Mouse (Mus musculus): Measurements from ENCODE around the gene Tcl1b2. TPM values are rescaled to one million over a fixed set of nuclear protein-coding genes. Genes with fewer than 3 reads are reported as not detected.

The Tcl1b2 gene
- not detected in 2 replicates for polyA plus RNA-seq (2016; fragmentation: Nextera tagmentation; extraction: Ambion mirVana)

- Histone ChIP-seq H3K4me2 (no peak within 1 kb of the TSS), H3K9ac (no peak within 1 kb of the TSS), H3K4me3 (no peak within 1 kb of the TSS), H3K4me1 (no peaks in the 10 kb centered on the region), H3K27ac (no peak within 1 kb of the TSS), H3K9me3 (replicated peaks) (no peaks in the 10 kb centered on the region), H3K27me3 (replicated peaks) (no peaks in the 10 kb centered on the region), H3K36me3 (no peaks in the 10 kb centered on the region)
- ATAC-seq, result no peak
- WGBS (ENCODE audit: insufficient replicate concordance), result 39% methylated on average over 3 of the region's 3 CpGs
Measured at GRCm38 (mm10) chr12:105145714-105146113, at the start of gene Tcl1b2. TSS of gene Tcl1b2 (plus strand) at chr12:105146014.

DNA sequence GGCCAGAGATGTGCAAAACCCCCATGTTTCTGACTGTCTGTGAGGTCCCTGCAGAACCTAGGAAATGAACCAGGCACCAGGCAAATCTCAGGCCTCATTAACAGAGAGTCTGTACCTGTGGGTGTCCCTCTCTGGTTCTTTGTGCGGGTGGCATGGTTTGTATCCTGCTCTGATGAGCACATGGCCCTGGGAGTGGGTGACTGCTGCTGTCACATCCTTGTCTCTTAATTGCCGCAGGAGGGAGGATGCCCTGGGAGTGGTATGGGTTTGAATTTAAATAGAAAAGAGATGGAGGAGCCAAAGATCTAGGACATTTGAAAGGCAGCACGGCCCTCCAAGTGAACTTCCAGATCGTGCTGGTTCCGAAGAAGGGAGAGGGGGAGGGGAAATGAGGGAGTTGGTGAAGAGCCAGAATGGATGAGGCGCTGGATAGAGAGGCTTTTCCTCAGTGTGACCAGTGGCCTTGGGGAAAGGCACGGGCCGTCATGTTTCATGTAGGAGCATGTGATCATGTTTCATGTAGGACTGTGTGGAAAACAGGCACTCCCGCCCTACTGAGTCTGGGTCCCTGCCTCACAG lies 46.3 kb upstream of the Tcl1b2 start:
- H3K9ac ChIP-seq, result no peak overlapping the region
- H3K4me1 ChIP-seq, result no peaks in the 10 kb centered on the region
- no peak overlapping the region for H3K4me3 ChIP-seq
- peaks cover 18% of the 10 kb centered on the region for H3K27me3 ChIP-seq (replicated peaks)
- no peak overlapping the region for H3K27ac ChIP-seq
- H3K9me3 ChIP-seq (replicated peaks), result no peaks in the 10 kb centered on the region
- H3K36me3 ChIP-seq, result no peaks in the 10 kb centered on the region
- ATAC-seq, result no peak
- H3K4me2 ChIP-seq, result no peak overlapping the region
- WGBS (ENCODE audit: insufficient replicate concordance), result 52% methylated on average over 9 of the region's 9 CpGs

GRCm38 (mm10) chr12:105102901-105103300 lies 42.9 kb upstream of the Tcl1b2 start:
- H3K9me3 ChIP-seq (replicated peaks), result no peaks in the 10 kb centered on the region
- WGBS (ENCODE audit: insufficient replicate concordance), result 48% methylated on average over 8 of the region's 8 CpGs

GRCm38 (mm10) chr12:105104036-105104435 lies 41.8 kb upstream of the Tcl1b2 start:
- Histone ChIP-seq H3K4me2 (no peak overlapping the region), H3K36me3 (no peaks in the 10 kb centered on the region), H3K4me3 (no peak overlapping the region), H3K27me3 (replicated peaks) (peaks cover 23% of the 10 kb centered on the region; the same call in 1 of the 2 replicates), H3K4me1 (no peaks in the 10 kb centered on the region), H3K9ac (no peak overlapping the region), H3K27ac (no peak overlapping the region), H3K9me3 (replicated peaks) (no peaks in the 10 kb centered on the region)
- 7% methylated on average over 4 of the region's 4 CpGs for WGBS (ENCODE audit: insufficient replicate concordance)
- no peak for ATAC-seq

More at GRCm38 (mm10) chr12:105102901-105103300, 42.9 kb upstream of the Tcl1b2 start:
- ATAC-seq, result no peak
- no peak overlapping the region for H3K27ac ChIP-seq
- H3K4me2 ChIP-seq, result no peak overlapping the region
- H3K4me3 ChIP-seq, result no peak overlapping the region
- no peaks in the 10 kb centered on the region for H3K4me1 ChIP-seq
- H3K9ac ChIP-seq, result no peak overlapping the region
- H3K36me3 ChIP-seq, result no peaks in the 10 kb centered on the region
- H3K27me3 ChIP-seq (replicated peaks), result peaks cover 23% of the 10 kb centered on the region

DNA sequence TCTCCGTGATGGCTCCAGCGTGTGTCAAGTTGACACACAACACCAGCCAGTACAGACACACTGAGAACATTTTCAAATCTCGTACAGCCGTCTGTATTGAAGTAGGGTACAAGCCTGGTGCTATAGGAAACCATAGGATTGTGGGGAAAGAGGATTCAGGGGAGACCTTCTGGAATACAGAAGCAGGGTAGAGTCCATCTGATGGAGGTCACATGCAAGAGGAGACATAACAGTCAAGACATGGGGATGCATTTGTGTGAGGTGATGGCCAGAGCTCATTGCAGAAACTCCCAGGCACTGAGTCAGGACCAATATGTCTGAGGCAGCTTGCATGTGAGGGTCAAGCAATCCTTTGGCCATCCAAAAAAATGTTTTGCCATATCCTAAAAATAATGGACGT lies 40.5 kb upstream of the Tcl1b2 start:
- Histone ChIP-seq H3K27ac (no peak overlapping the region), H3K9ac (no peak overlapping the region), H3K36me3 (no peaks in the 10 kb centered on the region), H3K27me3 (replicated peaks) (peaks cover 17% of the 10 kb centered on the region; the same call in 1 of the 2 replicates), H3K4me1 (no peaks in the 10 kb centered on the region), H3K4me3 (no peak overlapping the region), H3K9me3 (replicated peaks) (no peaks in the 10 kb centered on the region), H3K4me2 (no peak overlapping the region)
- no peak for ATAC-seq
- 60% methylated on average over 5 of the region's 5 CpGs for WGBS (ENCODE audit: insufficient replicate concordance)

DNA sequence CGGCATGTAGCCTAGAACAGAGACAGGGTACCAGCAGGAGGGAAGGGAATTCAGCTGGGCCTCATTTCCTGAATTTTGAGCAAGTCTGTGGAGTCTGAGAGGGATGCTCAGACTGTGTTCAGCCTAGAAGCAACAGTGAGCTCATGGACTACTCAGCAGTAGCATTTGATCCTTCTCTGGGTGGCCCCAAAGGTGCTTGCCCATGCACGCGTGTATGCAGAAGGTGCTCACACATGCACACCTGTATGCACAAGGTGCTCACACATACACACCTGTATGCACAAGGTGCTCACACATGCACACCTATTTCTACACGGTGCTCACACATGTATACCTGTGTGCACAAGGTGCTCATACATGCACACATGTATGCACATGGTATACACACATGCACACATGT lies 37.0 kb upstream of the Tcl1b2 start:
- Histone ChIP-seq H3K4me1 (peaks cover 7% of the 10 kb centered on the region; the same call in 1 of the 2 replicates), H3K4me2 (no peak overlapping the region), H3K36me3 (no peaks in the 10 kb centered on the region), H3K9ac (no peak overlapping the region), H3K27ac (no peak overlapping the region), H3K4me3 (no peak overlapping the region), H3K27me3 (replicated peaks) (0 out of 2 replicates have a peak, but pooled peaks cover 5% of the 10 kb centered on the region), H3K9me3 (replicated peaks) (no peaks in the 10 kb centered on the region)
- no peak for ATAC-seq
- 67% methylated on average over 4 of the region's 4 CpGs for WGBS (ENCODE audit: insufficient replicate concordance)

GRCm38 (mm10) chr12:105109406-105109805 lies 36.4 kb upstream of the Tcl1b2 start:
- H3K27ac ChIP-seq, result no peak overlapping the region
- H3K9ac ChIP-seq, result no peak overlapping the region
- ATAC-seq, result no peak

GRCm38 (mm10) chr12:105109812-105110211 lies 36.0 kb upstream of the Tcl1b2 start:
- H3K4me1 ChIP-seq, result peaks cover 7% of the 10 kb centered on the region; the same call in 1 of the 2 replicates
- no peak overlapping the region for H3K27ac ChIP-seq
- no peaks in the 10 kb centered on the region for H3K36me3 ChIP-seq
- 0 out of 2 replicates have a peak, but pooled peaks cover 5% of the 10 kb centered on the region for H3K27me3 ChIP-seq (replicated peaks)
- no peak for ATAC-seq
- H3K9me3 ChIP-seq (replicated peaks), result no peaks in the 10 kb centered on the region
- no peak overlapping the region for H3K9ac ChIP-seq
- WGBS (ENCODE audit: insufficient replicate concordance), result 38% methylated on average over 4 of the region's 4 CpGs
- no peak overlapping the region for H3K4me2 ChIP-seq
- no peak overlapping the region for H3K4me3 ChIP-seq

More at GRCm38 (mm10) chr12:105109406-105109805, 36.4 kb upstream of the Tcl1b2 start:
- Histone ChIP-seq H3K9me3 (replicated peaks) (no peaks in the 10 kb centered on the region), H3K36me3 (no peaks in the 10 kb centered on the region), H3K4me3 (no peak overlapping the region), H3K4me1 (peaks cover 7% of the 10 kb centered on the region; the same call in 1 of the 2 replicates), H3K27me3 (replicated peaks) (0 out of 2 replicates have a peak, but pooled peaks cover 5% of the 10 kb centered on the region), H3K4me2 (no peak overlapping the region)
- WGBS (ENCODE audit: insufficient replicate concordance), result 36% methylated on average over 3 of the region's 3 CpGs

- no peak overlapping the region for H3K9ac ChIP-seq
- no peaks in the 10 kb centered on the region for H3K9me3 ChIP-seq (replicated peaks)
- WGBS (ENCODE audit: insufficient replicate concordance), result 36% methylated on average over 13 of the region's 13 CpGs
- ATAC-seq, result no peak
- H3K36me3 ChIP-seq, result no peaks in the 10 kb centered on the region
- H3K4me1 ChIP-seq, result peaks cover 7% of the 10 kb centered on the region; the same call in 1 of the 2 replicates
- no peaks in the 10 kb centered on the region for H3K27me3 ChIP-seq (replicated peaks)
- H3K4me2 ChIP-seq, result no peak overlapping the region
- H3K27ac ChIP-seq, result no peak overlapping the region
- no peak overlapping the region for H3K4me3 ChIP-seq
Measured at GRCm38 (mm10) chr12:105112321-105112988, 33.4 kb upstream of the Tcl1b2 start.

GRCm38 (mm10) chr12:105116648-105117047 lies 29.2 kb upstream of the Tcl1b2 start:
- Histone ChIP-seq H3K27ac (no peak overlapping the region), H3K27me3 (replicated peaks) (no peaks in the 10 kb centered on the region), H3K4me1 (peaks cover 7% of the 10 kb centered on the region; the same call in 1 of the 2 replicates), H3K4me2 (no peak overlapping the region), H3K9me3 (replicated peaks) (no peaks in the 10 kb centered on the region), H3K4me3 (no peak overlapping the region), H3K36me3 (no peaks in the 10 kb centered on the region), H3K9ac (no peak overlapping the region)
- no peak for ATAC-seq
- WGBS (ENCODE audit: insufficient replicate concordance), result 57% methylated on average over 1 of the region's 1 CpGs

DNA sequence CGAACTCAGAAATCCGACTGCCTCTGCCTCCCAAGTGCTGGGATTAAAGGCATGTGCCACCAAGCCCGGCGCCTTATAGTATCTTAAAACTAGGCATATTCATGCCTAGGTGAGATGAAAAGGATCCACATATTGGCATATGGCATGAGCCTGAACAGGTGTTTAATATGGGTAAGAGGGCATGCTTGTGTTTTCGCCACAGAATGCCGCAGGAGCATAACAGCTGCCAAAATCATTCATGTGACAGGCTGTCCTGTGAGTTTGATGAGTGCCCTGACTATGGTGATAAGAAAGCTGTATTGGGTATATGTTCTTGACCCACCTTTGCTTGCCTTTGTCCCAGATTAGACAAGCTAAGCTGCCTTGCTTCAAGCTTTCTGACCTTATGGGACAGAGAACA lies 20.5 kb upstream of the Tcl1b2 start:
- H3K4me1 ChIP-seq, result no peaks in the 10 kb centered on the region
- no peak overlapping the region for H3K9ac ChIP-seq
- no peak overlapping the region for H3K4me3 ChIP-seq
- H3K27ac ChIP-seq, result no peak overlapping the region
- 71% methylated on average over 6 of the region's 6 CpGs for WGBS (ENCODE audit: insufficient replicate concordance)
- H3K27me3 ChIP-seq (replicated peaks), result no peaks in the 10 kb centered on the region
- H3K4me2 ChIP-seq, result no peak overlapping the region
- no peaks in the 10 kb centered on the region for H3K36me3 ChIP-seq
- ATAC-seq, result no peak
- H3K9me3 ChIP-seq (replicated peaks), result no peaks in the 10 kb centered on the region

- Histone ChIP-seq H3K9me3 (replicated peaks) (no peaks in the 10 kb centered on the region), H3K27ac (no peak overlapping the region), H3K4me2 (no peak overlapping the region), H3K4me3 (no peak overlapping the region), H3K4me1 (no peaks in the 10 kb centered on the region), H3K36me3 (no peaks in the 10 kb centered on the region), H3K27me3 (replicated peaks) (no peaks in the 10 kb centered on the region), H3K9ac (no peak overlapping the region)
- WGBS (ENCODE audit: insufficient replicate concordance), result 62% methylated on average over 4 of the region's 4 CpGs
- ATAC-seq, result no peak
Measured at GRCm38 (mm10) chr12:105126516-105126915, 19.3 kb upstream of the Tcl1b2 start.

All from liver, embryonic 12.5 days (tissue).